Mouse (Mus musculus) testis, adult 2 months (tissue): ENCODE measurements around the gene Rasgef1b.

ENCODE experiments used
- CTCF ChIP-seq: fragments of 200-500 bp; IDR thresholded peaks from 2 replicates; pipeline ENCODE4 v1.5.1; 2012; ENCODE audit warnings: low read depth, mild to moderate bottlenecking, inconsistent platforms, low read length, moderate library complexity; ENCODE audit not compliant: control insufficient read depth, insufficient read depth, insufficient replicate concordance
- POLR2A ChIP-seq: fragments of 200-500 bp; IDR thresholded peaks from 2 replicates; pipeline ENCODE4 v1.6.1; 2012; ENCODE audit warnings: low read depth, mild to moderate bottlenecking, inconsistent platforms, low read length, moderate library complexity; ENCODE audit not compliant: control insufficient read depth

DNA sequence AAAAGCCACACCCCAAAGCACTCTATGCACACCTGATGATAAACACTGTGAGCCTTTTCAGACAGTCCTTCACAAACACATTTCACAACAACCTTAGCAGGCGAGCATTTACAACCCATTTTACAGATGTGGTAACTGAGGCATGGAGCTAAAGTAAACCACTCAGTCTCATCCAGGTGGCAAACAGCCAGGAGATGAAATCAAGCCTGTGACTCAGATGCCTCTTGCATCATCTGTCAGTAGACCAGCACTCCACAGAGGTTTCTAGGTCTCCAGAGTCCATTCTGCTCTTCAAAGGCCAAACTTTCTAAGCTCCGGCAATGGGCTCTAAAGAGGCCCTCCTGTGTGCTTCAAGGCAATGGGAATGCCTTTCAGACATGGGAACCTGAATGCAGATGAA, 396.8 kb downstream of the Rasgef1b start:
- TF ChIP-seq CTCF (no peak), POLR2A (no peak)
